Mouse (Mus musculus): Measurements from ENCODE around the gene Dennd1a. TPM values are rescaled to one million over a fixed set of nuclear protein-coding genes. Genes with fewer than 3 reads are reported as not detected.
"Not testable (repeated sequence)": the region's sequence is repeated elsewhere in the genome, so short reads cannot be mapped to it uniquely, and the experiment has no call there.

The Dennd1a gene
- polyA plus RNA-seq, 1 experiment from 2014 or later, result 18.8 TPM

DNA sequence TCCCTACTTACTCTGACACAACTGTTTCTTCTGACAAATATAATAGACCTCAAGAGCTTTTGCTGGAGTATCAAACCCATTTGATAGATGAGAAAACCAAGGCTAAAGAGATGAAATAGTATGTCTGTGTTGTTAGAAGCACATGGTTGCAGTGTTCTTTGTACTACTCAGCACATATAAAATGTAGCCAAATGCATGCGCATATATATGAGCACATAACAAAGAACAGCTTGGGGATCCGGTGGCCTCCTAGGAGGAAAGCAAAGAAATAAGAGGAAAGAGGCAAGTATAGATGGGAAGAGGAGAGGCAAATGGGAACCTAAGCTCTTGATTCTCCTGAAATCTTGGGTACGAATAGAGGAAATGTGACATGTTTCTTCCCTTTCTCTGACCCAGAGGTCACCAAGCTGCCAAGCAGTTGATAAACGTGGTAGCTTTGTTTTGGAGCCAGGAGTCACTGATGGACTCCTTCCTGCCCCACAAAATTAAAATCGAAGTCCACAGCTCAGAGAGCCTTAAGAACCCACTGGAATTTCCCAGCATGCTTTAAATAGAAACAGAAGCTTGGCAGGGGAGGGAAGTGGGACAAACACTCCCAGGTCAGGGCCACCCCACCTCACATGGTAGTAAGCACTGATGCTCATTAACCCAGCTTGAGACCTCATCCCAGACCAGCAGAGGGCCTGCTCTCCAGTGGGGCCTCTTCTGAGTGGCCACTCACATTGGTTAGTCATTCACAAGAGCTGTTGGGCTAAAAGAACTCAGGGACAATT is 317.3 kb downstream of the Dennd1a start:
- Histone ChIP-seq H3K4me1 (peaks cover 3% of the 10 kb centered on the region; the same call in 1 of the 2 replicates), H3K9ac (no peak overlapping the region), H3K4me2 (replicated peaks) (no peak overlapping the region), H3K9me3 (no peaks in the 10 kb centered on the region), H3K27me3 (replicated peaks) (no peaks in the 10 kb centered on the region), H3K4me3 (no peak overlapping the region), H3K36me3 (no peaks in the 10 kb centered on the region), H3K27ac (no peak overlapping the region)
- ATAC-seq (ENCODE audit: low FRiP score, low read depth), result peak; percentile 68; the same call in 1 of the 2 replicates
- WGBS, result 47% methylated on average over 5 of the region's 5 CpGs

- H3K27ac ChIP-seq, result no peak overlapping the region
- H3K27me3 ChIP-seq (replicated peaks), result no peaks in the 10 kb centered on the region
- no peak overlapping the region for H3K4me3 ChIP-seq
- H3K36me3 ChIP-seq, result no peaks in the 10 kb centered on the region
- H3K9me3 ChIP-seq, result no peaks in the 10 kb centered on the region
- H3K4me2 ChIP-seq (replicated peaks), result no peak overlapping the region
- no peak overlapping the region for H3K9ac ChIP-seq
- no peaks in the 10 kb centered on the region for H3K4me1 ChIP-seq
- no peak for ATAC-seq (ENCODE audit: low FRiP score, low read depth)
- 92% methylated on average over 4 of the region's 4 CpGs for WGBS
These were observed 322.7 kb downstream of the Dennd1a start for GRCm38 (mm10) chr2:37964534-37964933.

GRCm38 (mm10) chr2:37963362-37963761 is 323.8 kb downstream of the Dennd1a start:
- Histone ChIP-seq H3K9me3 (no peaks in the 10 kb centered on the region), H3K27ac (no peak overlapping the region), H3K9ac (no peak overlapping the region), H3K4me2 (replicated peaks) (no peak overlapping the region), H3K36me3 (no peaks in the 10 kb centered on the region), H3K27me3 (replicated peaks) (no peaks in the 10 kb centered on the region), H3K4me3 (no peak overlapping the region), H3K4me1 (no peaks in the 10 kb centered on the region)
- ATAC-seq (ENCODE audit: low FRiP score, low read depth), result no peak
- 50% methylated on average over 4 of the region's 4 CpGs for WGBS

DNA sequence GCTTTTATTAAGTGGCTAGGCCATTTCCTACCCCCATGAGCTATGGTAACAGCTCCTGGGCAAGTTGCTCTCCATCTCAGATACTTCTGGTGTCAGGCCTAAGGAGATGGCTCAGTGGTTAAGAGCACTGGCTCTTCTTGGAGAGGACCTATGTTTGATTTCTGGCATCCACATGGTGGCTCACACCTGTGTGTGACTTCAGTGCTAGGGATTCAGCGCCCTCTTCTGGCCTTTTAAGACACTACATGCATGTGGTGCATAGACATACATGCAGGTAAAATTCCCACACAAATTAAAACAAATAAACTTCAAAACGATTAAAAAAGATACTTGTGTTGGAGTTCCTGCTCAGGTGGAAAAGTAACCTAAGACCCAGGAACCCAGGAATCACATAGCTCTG is 338.8 kb downstream of the Dennd1a start:
- ATAC-seq (ENCODE audit: low FRiP score, low read depth), result no peak
- 31% methylated on average over 2 of the region's 2 CpGs for WGBS
- no peaks in the 10 kb centered on the region for H3K36me3 ChIP-seq

GRCm38 (mm10) chr2:37945598-37946336 is 341.4 kb downstream of the Dennd1a start:
- H3K9me3 ChIP-seq, result no peaks in the 10 kb centered on the region
- H3K27ac ChIP-seq, result no peak overlapping the region
- 74% methylated on average over 9 of the region's 9 CpGs for WGBS

More for the DNA sequence above, 338.8 kb downstream of the Dennd1a start:
- Histone ChIP-seq H3K4me2 (replicated peaks) (no peak overlapping the region), H3K27ac (no peak overlapping the region), H3K4me1 (no peaks in the 10 kb centered on the region), H3K4me3 (no peak overlapping the region), H3K9me3 (no peaks in the 10 kb centered on the region), H3K9ac (no peak overlapping the region), H3K27me3 (replicated peaks) (no peaks in the 10 kb centered on the region)

GRCm38 (mm10) chr2:37942906-37943305 is 344.3 kb downstream of the Dennd1a start:
- 93% methylated on average over 2 of the region's 2 CpGs for WGBS
- no peaks in the 10 kb centered on the region for H3K9me3 ChIP-seq
- H3K27ac ChIP-seq, result no peak overlapping the region

More at GRCm38 (mm10) chr2:37945598-37946336, 341.4 kb downstream of the Dennd1a start:
- Histone ChIP-seq H3K4me1 (no peaks in the 10 kb centered on the region), H3K9ac (no peak overlapping the region), H3K4me2 (replicated peaks) (no peak overlapping the region), H3K4me3 (no peak overlapping the region), H3K36me3 (no peaks in the 10 kb centered on the region), H3K27me3 (replicated peaks) (no peaks in the 10 kb centered on the region)
- ATAC-seq (ENCODE audit: low FRiP score, low read depth), result no peak

DNA sequence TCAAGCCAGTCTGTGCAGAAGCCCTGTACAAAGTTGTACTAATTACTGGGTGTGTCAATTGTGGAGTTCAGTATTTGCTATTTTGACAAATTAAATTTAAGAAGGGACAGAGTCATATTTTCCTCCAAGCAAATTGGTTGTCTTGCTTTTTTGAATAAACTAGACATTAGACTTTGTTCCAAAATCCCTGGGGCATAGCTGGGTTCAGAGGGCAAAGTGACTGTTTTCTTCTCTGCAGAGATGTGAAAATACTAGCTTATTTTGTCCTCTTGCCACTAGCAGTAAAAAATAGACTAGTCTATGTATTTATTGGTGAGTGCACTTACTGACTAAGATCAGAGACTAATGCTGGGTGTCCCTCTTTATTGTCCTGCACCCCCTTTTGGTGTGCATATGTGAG is 345.4 kb downstream of the Dennd1a start:
- Histone ChIP-seq H3K27ac (no peak overlapping the region), H3K36me3 (no peaks in the 10 kb centered on the region), H3K9ac (no peak overlapping the region), H3K4me1 (no peaks in the 10 kb centered on the region), H3K9me3 (no peaks in the 10 kb centered on the region), H3K4me2 (replicated peaks) (no peak overlapping the region), H3K4me3 (no peak overlapping the region), H3K27me3 (replicated peaks) (no peaks in the 10 kb centered on the region)
- ATAC-seq (ENCODE audit: low FRiP score, low read depth), result no peak

More at GRCm38 (mm10) chr2:37942906-37943305, 344.3 kb downstream of the Dennd1a start:
- no peaks in the 10 kb centered on the region for H3K4me1 ChIP-seq
- H3K27me3 ChIP-seq (replicated peaks), result no peaks in the 10 kb centered on the region
- no peak overlapping the region for H3K9ac ChIP-seq
- H3K4me2 ChIP-seq (replicated peaks), result no peak overlapping the region
- no peak for ATAC-seq (ENCODE audit: low FRiP score, low read depth)
- H3K4me3 ChIP-seq, result no peak overlapping the region
- H3K36me3 ChIP-seq, result no peaks in the 10 kb centered on the region

GRCm38 (mm10) chr2:37940845-37941361 is 346.3 kb downstream of the Dennd1a start:
- Histone ChIP-seq H3K27me3 (replicated peaks) (no peaks in the 10 kb centered on the region), H3K4me2 (replicated peaks) (no peak overlapping the region), H3K9ac (no peak overlapping the region), H3K27ac (no peak overlapping the region), H3K36me3 (0 out of 2 replicates have a peak, but pooled peaks cover 3% of the 10 kb centered on the region), H3K4me1 (no peaks in the 10 kb centered on the region), H3K4me3 (no peak overlapping the region), H3K9me3 (no peaks in the 10 kb centered on the region)
- 90% methylated on average over 4 of the region's 4 CpGs for WGBS
- ATAC-seq (ENCODE audit: low FRiP score, low read depth), result no peak

GRCm38 (mm10) chr2:37939997-37940396 is 347.2 kb downstream of the Dennd1a start:
- Histone ChIP-seq H3K27ac (no peak overlapping the region), H3K27me3 (replicated peaks) (no peaks in the 10 kb centered on the region), H3K4me1 (no peaks in the 10 kb centered on the region), H3K9me3 (no peaks in the 10 kb centered on the region), H3K4me3 (no peak overlapping the region), H3K36me3 (peaks cover 9% of the 10 kb centered on the region; the same call in 1 of the 2 replicates), H3K4me2 (replicated peaks) (no peak overlapping the region), H3K9ac (no peak overlapping the region)
- no peak for ATAC-seq (ENCODE audit: low FRiP score, low read depth)
- WGBS, result 41% methylated on average over 1 of the region's 1 CpGs

DNA sequence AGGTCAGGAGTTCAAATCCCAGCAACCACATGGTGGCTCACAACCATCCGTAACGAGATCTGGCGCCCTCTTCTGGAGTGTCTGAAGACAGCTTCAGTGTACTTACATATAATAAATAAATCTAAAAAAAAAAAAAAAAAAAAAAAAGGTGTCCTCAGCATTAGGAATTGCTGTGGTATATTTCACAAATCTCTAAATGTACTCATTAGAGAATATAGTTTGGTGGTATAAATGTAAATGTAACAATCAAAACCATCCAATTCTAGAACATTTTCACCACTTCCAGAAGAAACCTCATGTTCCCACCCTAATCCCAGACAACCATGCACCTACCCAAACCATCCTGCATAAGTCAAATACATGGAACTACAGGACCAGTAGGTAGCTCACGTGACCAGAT is 350.3 kb downstream of the Dennd1a start:
- H3K36me3 ChIP-seq; H3K27ac ChIP-seq; ATAC-seq (ENCODE audit: low FRiP score, low read depth); H3K4me3 ChIP-seq; H3K9ac ChIP-seq; H3K4me1 ChIP-seq; H3K27me3 ChIP-seq (replicated peaks); H3K9me3 ChIP-seq; H3K4me2 ChIP-seq (replicated peaks): not testable (repeated sequence)
- 79% methylated on average over 3 of the region's 4 CpGs for WGBS

- H3K9me3 ChIP-seq, result no peaks in the 10 kb centered on the region
- H3K27ac ChIP-seq, result no peak overlapping the region
- H3K4me1 ChIP-seq, result peaks cover 12% of the 10 kb centered on the region
- H3K27me3 ChIP-seq (replicated peaks), result no peaks in the 10 kb centered on the region
- ATAC-seq (ENCODE audit: low FRiP score, low read depth), result no peak
- no peak overlapping the region for H3K9ac ChIP-seq
- H3K4me3 ChIP-seq, result no peak overlapping the region
- no peak overlapping the region for H3K4me2 ChIP-seq (replicated peaks)
- 85% methylated on average over 1 of the region's 1 CpGs for WGBS
- H3K36me3 ChIP-seq, result peaks cover 9% of the 10 kb centered on the region; the same call in 1 of the 2 replicates
These were observed 354.9 kb downstream of the Dennd1a start for GRCm38 (mm10) chr2:37932240-37932639.

All from neural tube, embryonic 12.5 days (tissue).